Mouse (Mus musculus) right cerebral cortex, adult 18-20 months (tissue): ENCODE measurements around the gene Slc35f1.
"Not testable (repeated sequence)": the region's sequence is repeated elsewhere in the genome, so short reads cannot be mapped to it uniquely, and the experiment has no call there.

Experiments
- DNase-seq: peaks from one replicate; pipeline ENCODE4 v3.0.0; 2022; ENCODE audit warnings: mixed read lengths

Gene Slc35f1

DNA sequence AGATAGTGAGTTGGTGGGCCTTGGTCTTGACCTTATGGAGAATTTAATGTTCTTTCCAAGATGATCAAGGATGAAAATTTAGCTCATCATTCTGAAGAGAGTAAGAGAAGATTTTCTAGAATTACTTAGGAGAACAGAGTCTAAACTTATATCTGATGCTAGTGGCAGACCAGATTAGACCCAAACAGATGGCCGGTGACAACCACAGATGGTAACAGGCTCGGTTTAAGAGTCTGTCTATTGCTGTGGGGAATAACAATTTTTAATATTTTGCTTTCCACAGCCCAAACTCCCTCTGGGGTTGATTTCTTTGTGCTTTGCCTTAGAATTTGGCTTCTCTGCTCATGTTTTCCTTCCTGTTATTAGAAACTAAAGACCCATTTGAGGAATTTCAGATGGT, 96.7 kb downstream of the Slc35f1 start:
- peak; percentile 73 for DNase-seq

DNA sequence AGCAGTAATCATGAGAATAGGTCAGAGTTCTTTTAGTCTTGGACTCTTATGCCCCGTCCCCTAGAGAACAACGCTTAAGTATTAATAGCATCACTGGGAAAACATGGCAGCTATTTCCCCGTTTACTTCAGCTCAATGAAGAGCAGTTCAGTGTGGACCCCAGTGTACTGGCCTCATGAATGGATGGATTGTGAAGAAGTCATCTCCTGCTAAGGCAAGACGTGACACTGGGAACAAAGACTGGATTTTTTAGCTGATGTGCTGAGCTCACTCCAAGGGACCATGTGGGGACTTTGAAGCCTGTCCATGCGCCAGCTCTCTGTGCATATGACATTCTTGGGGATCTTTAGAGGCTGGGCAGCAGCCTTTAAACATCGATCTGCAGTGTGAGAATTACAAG, 101.2 kb downstream of the Slc35f1 start:
- DNase-seq, result no peak

DNA sequence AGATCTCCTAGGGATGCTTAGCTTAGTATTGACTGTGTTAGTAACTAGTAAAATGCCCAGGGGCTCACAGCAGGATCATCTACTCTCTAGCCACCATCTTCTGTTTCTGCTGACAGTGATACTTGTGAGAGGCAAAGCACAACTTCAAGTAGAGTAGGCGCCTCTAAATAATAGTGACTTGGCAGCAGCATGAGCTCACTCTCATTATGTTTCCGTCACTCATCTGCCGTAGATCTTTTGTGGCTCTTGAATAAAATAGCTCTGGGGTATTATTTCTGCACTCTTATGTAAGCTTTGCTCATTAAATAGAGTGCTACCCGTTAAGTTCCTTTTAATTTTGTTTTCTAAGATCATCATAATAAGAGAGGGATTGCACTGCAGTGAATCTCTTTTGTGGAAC, 107.1 kb downstream of the Slc35f1 start:
- DNase-seq, result no peak

DNA sequence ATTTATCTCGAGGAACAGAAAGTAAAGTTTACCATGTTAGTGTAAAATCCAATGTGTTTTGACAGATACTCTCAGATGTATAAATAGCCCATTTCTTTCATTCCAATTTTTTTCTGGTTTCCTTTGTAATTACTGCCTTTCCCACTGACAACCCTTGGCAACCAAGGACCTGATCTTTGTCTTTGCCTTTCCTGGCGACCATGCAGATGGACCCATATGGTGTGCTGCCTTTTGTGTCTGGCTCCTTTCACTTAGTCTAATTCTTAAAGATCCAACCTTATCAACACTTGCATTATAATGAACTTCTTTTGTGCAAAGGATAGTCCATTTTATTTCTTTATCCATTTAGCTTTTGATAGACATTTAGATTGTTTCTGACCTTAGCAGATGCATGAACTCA, 117.5 kb downstream of the Slc35f1 start:
- no peak for DNase-seq

DNA sequence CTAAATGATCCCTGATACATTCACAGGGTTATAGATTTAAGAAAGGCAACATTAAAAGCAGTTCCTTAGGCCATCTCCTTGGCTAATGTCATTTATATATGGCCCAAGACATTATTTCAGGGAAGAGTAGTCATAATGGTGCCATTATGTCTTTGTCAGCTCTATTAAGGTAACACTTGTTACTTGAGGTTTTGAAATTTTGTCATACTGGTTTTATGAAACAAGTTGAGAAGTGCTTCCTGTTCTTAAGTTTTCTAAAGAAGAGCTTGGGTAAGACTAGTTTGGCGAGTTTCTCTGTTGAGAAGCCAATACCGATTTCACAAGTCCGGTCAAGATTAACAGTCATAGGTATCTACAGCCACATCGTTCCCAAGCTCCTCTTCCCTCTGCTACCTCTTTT, 122.5 kb downstream of the Slc35f1 start:
- no peak for DNase-seq

DNA sequence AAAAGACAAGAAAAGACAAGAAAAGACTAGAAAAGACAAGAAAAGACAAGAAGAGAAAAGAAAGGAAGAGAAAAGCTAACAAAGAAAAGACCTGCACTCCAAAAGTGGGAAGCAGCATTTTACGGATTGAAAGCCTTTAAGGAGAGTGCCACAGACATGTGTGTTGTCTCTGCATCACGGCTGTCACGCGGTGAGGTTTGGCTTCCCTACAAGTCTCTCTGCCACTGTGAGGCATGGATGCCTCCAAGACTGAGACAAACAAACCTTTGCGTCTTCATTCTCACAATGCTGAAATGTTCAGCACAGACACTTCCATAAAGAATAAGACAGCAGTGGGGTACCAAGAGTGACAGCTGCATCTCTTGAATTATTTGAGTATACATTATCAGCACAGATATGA, 124.0 kb downstream of the Slc35f1 start:
- no peak for DNase-seq

DNA sequence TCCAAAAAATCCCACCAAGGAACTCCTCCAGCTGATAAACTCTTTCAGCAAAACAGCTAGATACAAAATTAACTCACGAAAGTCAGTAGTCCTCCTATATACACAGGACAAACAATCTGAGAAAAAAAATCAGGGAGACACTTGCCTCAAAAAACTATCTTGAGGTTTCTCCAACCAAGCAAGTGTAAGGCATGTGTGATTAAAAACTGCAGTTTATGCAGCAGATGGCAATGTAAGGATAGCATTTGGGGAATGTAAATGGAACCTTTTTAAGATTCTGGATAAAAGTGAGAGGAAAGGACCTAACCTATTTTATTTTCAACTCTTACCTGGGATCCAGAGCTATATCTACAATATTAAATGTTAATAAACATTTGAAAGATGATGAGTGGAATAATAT, 129.3 kb downstream of the Slc35f1 start:
- no peak for DNase-seq

DNA sequence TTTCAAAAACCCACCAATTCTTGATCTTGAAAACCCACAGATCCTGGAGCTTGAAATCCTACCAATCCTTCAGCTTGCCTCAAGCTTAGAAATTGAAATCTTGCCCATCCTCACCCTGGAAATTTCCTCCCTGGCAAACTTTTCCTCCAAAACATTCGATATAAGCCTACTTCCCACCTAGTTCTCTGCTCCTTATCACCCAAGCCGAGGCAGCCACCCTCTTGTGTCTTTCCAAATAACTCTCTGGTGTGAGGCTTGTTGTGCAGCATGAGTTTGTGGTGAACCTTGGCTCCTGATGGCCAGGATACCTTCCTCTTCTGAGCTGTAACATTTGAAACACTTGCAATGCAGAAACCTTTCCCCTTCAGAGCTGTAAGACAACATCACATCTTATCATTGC, 132.6 kb downstream of the Slc35f1 start:
- DNase-seq, result peak; percentile 11

DNA sequence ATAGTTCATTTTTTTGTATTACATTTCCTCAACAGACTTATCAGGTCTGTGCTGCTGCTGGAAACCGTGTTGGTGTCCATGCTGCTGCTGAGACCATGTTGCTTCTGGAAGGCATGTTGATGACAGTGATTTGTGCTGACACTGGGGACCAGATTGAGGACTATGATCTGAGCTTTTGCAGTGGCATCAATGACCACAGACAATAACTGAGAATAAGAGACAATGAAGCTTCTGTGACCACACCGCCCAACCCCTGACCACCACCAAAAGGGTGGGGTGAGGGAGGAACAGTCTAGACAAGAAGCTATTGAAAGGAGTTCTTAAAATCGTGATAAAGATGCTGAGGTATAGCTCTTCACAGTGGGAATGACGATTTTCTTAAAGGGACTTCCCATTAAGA, 135.4 kb downstream of the Slc35f1 start:
- DNase-seq, result no peak

DNA sequence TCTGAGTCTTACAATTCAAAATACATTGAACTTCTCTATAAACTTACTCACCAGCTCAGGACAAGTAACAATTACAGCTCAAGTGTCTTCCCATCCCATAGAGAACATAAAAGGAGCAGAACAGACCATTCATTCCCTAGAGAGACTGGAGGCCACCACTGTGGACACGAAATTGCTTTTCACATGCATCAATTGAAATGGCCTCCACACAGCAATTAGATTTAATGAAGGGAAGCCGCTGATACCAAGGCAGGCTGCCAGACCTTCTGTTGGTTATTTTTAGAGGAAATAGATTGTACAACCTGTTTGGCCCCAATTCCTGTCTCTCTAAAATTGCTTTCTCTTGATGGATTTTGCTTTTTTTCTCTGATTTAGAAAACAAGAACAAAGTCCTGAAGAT, 150.5 kb downstream of the Slc35f1 start:
- DNase-seq, result no peak

DNA sequence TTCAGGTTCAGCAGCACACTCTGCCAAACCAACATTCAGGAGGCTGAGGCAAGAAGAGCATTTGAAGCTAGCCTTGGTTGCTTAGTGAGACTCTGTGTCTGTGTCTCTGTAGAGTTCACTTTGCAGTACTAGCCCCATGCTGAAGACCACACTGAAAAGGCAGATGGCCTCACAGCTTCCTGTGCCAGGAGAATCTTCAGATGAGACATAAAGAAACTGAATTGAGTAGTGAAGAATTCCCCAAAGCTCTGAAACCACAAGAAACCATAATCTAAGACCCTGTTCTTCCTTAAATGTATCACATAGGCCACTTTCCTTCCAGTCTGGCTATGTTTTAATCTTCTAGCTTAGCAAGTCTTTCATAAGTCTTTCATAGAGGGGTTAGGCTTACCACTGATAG, 161.7 kb downstream of the Slc35f1 start:
- DNase-seq, result no peak

DNA sequence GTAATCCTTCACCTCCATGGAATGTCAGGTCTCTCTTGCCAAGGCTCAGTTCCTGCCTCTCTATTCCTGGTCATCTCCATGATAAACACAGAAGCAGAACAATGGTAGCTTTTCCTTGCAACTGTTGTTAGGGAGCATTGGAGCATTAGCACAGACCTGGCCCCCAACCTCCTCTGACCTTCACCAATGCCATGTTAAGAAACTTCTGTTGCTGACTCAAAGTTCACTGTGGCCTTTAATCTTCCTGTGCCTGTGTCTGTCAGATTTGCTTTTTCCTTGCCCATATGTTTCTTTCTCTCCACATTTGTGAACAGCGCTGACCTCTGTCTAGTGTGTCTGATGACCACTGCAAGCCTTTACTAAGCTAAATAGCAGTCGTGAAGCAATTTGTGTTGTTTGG, 170.5 kb downstream of the Slc35f1 start:
- DNase-seq, result no peak

DNA sequence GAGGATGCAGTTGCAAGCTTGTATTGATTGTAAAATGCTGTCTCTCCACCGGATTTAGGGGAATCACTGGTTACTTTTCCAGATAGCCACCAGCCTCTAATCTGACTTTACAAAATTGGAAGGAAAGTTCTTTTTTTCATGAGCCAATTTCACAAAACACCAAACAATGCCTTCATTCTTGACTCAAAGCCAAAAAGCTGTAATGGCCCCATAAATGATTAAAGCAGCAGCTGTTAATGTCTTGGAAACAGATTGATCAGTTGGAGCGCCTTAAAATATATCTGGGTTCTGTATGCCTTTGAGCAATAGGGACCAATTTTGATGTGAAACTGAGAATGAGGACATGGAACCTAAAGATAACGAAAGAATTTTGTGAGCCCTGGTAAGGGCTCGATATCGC, 174.6 kb downstream of the Slc35f1 start:
- DNase-seq, result no peak

DNA sequence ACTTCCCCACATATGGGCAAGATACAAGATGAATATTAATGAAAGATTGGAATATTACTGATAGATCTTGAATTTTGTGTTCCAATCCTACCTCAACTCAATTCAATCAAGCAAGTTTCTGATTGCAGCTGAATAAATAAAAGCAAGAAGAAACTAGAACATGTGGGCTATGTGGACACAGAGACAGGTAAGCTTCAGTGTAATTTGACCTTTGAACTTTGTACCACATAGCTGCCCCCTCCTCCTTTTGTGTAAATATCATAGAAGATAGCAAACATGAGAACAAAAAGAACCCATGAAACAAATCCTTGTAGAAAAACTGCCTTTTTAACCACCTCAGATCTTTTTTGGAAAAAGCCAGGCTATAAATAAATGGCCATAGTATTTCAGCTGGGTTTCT, 180.8 kb downstream of the Slc35f1 start:
- no peak for DNase-seq

DNA sequence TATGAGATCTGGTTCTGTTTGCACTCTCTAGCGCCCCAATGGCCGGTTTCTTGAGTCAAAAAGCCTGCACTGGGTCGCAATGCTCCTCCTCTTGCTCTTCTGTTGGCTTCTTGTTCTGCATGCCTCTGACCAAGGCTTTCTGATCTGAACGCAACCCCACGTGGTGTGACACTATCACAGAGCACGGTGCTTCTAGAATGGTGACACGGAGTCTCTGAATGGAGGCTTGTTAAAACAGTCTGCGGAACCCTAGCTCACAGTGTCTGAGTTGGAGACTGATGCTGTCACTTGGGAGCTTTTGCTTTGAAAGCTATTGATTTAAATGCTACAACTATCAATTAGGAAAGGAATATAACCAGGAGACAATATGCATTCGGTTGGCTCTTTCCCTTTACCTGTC, 183.8 kb downstream of the Slc35f1 start:
- DNase-seq, result no peak

DNA sequence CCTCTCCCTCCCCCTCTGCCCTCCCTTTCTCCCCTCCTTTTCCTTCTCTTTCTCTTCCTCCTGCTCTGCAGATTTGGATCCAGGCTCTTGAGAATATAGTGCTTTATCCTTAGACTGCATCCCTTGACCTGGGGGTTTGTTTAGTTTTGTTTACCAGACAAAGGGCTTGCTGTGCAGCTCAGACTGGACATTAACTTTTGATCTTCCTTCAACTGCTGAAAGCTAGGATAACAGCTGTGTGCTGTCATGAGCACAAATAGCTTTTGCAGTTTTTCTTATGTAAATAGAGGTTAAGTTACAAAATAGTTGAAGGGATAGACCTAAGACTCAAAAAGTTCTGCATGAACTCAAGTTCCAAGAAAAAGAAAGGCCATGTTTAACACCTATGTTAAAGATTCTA, 184.4 kb downstream of the Slc35f1 start:
- no peak for DNase-seq

DNA sequence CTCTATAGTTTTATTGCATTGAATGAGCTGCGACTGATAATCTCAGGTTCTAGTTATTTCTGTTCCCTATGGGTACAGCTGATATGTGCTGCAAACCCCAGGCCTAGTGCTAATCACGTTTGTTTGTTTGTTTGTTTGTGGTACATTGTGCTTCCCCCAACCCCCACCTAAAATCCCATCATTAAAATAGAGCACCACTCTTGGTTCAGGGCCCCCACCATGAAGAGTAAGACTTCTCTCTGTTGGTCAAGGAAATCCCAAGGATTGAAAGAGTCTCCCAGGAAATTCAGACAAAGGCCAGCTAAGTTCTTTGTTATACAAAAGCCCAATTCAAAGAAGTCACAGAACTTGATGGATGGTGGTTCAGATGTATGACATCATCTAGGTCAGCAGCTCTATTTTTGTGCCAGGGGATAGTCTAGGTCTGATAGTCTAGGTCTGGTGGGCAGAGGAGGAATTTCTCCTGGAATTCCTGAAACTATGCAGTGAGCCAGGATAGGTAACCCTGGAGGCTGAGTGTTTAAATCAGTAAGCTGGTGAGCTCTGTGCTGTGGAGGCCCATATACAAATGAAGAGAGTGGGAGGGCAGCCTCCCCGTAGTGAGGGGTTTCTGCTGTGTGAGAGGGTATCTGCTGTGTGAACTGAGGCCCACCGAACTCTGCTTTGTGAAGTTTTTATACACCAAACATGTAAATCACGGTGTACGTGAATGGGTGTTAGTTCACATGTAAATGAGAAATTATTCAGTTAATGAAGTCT, 187.1 kb downstream of the Slc35f1 start:
- no peak for DNase-seq

DNA sequence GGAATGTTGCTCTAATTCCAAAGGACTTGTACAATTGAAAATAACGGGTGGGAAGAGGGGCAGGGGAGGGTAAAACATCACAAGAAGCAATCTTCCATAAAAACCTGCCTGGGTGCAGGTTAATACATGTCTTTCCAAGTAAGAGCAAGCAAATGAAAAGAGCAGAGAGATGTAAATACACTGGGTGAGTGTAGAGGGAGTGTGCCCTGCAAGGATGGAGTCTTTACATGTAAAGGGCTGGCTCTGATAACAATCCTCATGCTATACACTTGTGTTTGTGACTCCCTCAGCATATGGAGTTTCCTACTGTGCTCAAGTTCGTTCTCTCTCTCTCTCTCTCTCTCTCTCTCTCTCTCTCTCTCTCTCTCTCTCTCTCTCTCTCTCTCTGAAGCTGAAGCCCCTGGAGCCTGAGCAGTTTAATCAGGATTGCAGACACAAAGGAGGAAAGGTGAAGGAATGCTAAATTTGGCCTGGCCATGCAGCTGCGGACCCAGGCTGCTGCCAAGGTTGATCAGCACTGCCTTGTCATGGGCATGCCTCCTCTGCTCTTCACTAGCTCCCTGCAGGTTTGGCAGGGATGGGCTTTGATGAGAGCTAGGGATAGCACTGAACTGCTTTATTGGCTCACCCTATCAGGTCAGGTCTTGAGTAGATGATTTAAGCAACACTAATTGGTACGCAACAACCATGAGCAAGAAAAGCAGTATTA, 187.9 kb downstream of the Slc35f1 start:
- DNase-seq, result no peak

DNA sequence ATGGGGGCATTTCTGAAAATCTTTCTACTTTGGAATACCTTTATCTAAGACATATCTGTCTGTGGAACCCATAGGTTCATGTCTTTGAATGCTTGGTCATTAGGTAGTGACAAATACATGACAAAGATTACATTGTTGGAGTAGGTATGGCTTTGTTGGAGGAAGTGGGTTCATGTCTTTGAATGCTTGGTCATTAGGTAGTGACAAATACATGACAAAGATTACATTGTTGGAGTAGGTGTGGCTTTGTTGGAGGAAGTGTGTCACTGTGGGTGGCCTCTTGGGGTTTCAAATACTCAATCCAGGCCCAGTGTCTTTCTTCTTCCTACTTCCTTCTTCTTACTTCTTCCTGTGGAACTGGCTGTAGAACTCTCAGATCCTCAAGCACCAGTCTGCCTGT, 206.4 kb downstream of the Slc35f1 start:
- DNase-seq, result not testable (repeated sequence)

DNA sequence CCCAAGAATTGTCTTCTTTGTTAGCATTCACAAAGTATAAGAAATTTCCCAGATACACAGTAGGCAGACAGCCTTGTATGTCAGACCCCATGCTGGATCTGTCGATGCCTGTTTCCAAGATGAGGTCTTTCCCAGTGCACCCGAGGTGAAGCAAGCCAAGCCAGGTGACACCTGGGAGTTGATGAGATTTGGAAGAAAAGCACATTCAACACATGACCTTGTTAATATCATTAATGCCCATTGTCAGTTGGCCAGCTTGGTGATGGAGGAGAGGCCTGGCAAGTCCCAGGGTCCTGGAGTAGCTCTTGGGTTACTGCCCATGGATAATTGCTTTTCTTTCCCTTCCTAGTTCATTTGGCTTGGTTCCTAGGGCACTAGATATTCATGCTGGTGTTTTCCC, 214.6 kb downstream of the Slc35f1 start:
- DNase-seq, result no peak

DNA sequence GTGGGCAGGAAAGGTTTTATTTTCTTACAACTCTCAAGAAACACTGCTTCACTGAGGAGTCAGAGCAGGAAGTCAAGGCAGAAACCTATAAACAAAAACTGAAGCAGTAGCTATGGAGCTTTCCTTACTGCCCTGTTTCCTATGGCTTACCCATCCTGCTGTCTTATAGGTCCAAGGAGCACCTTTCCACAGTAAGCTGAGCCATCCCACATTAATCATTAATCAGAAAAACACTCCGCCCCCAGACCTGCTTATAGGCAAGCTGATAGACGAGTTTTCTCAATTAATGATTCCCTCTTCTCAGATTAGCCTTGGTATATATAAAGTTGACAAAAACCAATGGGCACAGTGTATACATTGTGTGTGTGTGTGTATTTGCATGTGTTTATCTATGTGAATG, 221.4 kb downstream of the Slc35f1 start:
- DNase-seq, result no peak

DNA sequence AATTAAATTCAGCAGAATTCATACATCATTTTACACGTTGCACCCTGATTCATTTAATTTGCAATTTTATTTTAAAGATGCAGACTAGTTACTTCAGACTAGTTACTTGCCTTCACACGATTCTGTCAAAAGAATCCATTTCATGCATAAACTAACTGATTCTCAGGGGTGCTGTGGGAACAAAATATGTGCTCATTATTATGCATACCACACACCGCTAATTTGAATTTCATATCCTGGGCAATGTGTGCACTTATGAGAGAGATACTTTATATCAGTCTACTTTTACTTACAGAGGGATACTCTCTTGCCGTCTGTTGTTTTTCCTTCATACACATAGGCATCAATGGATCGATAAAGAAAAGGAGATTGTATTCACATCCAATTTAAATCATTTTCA, 228.4 kb downstream of the Slc35f1 start:
- DNase-seq, result no peak

DNA sequence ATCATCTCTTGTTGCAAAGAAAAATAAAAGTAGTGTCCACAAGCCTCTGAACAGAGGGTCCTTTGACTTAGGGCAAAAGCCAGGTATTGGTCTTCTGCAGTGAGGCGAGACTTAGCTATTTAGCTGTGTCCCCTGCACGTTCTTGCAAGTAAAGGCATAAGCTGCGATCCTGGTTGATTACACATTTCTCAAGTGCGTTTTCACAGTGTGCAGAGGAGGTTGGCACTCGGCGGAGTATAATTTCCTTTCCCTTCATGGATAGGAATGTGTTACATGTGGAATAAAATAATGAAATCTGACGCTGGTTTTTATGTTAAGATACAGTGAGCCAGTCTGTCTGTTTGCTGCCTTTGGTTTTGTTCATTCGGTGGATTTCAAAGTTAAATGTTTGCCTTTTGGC, 232.8 kb downstream of the Slc35f1 start:
- peak; percentile 34 for DNase-seq

DNA sequence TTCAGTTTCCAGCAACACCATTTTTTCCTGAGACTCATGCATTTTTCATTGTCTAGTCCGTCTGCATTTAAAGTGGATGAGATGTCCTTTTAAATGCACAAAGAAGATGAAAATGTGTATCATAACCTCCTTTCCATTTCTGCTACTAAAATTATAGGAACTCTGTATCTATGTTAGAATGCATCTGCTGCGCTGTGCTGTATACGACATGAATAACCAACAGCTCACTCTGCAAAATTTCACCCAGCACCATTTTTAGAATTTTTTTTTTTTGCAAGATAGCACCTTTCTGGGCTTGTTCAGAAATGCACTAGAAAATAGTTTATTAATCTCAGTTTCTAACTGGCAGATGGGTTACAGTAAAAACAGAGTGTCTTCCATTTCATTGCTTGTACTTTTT, 236.0 kb downstream of the Slc35f1 start:
- DNase-seq, result peak; percentile 17

DNA sequence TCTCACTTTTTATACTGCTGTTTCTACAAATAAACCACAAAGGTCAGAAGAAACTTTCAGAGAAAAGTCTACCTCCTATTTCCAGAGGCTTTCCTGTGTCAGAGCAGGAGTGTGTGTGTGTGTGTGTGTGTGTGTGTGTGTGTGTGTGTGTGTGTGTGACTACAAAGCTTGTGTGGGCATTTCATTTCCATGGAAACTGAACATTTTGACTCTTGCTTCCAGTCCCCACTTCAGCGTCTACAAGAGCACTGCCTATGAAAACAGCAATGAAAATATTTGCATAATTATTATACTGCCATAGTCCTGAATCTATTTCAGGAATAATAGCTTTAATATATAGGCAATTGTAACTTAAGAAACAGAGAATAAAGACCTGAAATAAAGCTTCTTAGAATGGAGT, 241.8 kb downstream of the Slc35f1 start:
- no peak for DNase-seq
